Mouse (Mus musculus): ENCODE results near the gene Emilin3.

Emilin3 gene

DNA sequence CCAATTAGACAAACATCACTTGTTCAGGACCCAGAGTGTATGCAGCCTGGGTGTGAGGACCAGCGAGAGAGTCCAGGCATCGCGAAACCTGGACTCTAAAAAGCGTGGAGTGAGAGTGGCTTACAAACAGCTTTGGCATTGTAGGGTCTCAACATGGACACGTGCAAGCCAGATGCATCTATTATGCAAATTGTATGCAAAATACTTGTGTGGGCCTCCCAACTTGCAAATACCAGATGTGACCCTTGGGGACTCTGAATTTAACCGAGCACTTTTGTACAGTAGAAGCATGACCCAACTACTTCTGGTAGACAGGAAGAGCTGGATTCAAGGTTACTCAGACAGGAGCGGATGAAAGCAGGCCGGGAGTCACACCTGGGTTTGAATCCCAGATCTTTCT, 4.6 kb upstream of the Emilin3 start:
- no peak for DNase-seq (ENCODE audit: low spot score in 2 of 2)

DNA sequence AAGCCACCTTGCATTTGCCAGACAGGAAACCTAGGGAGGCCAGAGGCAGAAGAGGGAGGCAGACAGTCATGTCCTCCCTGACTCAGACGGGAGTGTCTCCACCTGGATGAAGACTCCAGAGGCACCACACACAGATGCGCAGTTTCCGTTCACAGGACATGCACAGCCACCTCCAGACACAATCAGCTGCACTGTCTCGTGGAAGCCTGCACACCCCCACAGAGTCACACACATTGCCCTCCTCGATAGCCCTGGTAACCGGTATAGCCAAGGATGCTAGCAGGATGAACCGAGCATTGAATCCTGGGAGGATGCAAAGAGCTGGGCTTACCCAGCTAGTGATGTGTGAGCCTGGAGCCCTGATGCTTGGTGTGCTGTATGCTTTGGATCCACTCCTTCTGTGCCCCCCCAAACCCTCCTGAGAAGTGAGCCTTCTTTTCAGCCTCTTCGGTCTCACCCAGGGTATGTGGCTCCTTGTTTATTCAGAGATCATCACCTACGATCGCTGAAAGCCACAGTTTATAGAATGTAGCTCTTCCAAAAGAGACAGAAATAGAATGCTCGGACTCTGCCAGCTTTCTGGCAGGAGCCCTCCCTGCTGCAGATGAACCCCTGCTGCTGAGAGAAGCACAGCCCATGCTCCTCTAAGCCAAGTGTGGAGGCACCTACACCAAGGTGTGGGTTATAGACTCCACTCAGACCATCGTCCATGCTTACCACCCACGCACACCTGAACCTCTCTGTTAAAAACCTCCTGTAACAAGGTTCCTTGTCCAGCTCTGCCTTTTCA, 3.9 kb upstream of the Emilin3 start:
- no peak for DNase-seq (ENCODE audit: low spot score in 2 of 2)

DNA sequence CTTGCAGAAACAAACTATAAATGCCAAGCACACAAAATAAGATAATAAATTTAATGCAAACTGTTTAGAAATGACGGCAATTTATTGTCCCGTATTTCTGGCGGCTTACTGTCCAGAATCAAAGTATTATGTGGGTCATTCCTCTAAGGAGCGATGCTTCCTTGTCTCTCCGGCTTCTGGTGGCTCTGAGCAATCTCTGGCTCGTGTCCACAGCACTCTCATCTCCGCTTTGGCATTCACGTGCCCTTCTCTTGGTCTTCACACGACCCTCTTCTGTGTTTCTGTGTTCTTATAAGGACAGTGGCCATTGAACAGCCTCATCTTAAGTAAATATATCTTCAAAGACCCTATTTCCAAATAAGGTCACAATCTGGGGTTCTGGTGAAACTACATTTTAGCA, 2.5 kb upstream of the Emilin3 start:
- DNase-seq (ENCODE audit: low spot score in 2 of 2) = no peak

DNA sequence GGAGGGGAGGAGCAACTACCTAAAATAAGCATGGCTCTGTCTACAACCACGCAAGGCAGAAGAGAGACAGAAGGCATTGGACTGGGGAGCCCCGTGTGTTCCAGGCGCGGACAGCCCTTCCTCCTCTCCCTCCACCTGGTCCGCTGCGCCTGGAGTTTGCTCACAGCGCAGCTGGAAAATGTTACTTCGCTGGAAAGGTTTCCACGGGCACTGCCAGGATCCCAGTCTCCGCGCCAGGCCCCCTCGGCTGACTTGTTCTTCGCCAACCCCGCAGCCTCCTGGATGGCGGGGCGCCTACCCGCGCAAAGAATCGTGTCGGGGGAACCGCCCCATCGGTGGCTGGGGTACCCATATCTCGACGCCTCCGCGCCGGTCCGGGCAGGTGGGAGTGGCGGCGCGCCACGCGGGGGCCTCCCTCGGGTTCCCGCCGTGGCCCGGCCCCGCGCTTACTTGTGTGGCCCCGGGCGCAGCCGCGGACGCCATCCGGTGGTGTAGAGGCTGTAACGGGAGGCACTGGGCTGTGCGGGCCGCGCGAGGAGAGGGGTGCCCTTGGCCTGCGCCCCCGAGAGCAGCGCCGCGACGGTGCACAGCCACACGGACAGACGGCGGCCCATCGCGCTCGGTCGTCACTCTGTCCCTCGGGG, 448 bp downstream of the Emilin3 start:
- no peak for DNase-seq (ENCODE audit: low spot score in 2 of 2)

DNA sequence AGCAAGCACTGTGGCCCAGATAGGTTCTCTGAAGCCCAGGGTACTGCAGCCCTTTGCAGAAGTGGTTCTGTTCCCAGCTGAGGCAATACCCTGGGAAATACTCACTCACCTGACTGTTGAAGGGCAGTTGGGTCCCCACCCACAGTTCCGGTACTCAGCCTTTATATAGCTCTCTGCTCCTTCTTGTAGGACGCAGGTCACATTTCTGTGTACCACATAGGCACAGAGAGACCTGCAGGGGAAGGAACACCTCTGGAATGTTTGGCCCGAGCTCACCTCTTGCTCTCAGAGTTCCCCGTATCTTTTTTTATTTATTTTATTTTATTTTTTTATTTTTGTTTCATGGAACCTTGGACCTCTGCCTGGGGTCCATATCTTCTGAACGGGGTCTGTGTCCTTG, 1.5 kb downstream of the Emilin3 start:
- DNase-seq (ENCODE audit: low spot score in 2 of 2) = no peak

DNA sequence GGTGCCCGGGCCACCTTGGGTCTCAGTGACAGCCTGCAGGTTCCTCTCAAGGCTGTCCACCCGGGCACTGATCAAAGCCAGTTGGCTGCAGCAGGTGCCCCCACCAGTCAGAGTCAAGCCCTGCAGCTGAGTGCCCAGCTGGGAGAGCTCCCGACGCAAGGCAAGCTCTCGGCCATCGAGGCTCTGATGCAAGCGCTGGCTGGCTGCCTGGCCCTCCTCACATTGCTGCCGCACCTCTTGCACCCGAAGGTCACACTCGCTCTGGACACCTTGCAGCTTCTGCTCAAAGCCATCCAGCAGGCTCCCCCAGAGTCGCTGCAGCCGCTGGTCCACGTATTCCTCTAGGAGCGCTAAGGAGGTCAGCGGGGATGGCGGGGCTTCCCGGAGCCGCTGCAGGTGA, 3.5 kb downstream of the Emilin3 start:
- no peak for DNase-seq (ENCODE audit: low spot score in 2 of 2)

DNA sequence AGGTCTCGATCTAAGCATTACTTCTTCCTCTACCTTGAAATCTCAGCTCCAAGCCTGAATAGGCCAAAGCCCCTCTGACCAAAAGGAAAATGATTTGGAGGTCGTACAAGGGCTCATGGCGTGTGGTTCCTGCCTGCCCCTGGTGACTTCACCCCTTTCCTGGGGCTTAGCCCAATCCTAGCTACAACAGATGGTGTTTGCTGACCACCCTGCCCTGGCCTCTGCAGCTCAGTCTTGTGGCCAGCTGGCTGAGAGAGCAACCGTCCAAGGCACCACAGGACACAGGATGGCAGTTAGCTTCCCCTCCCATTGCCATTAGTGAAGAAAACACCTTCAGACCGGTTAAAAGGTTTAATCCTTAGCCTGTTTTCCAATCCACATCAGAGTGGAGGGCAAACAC, 6.0 kb downstream of the Emilin3 start:
- no peak for DNase-seq (ENCODE audit: low spot score in 2 of 2)

DNA sequence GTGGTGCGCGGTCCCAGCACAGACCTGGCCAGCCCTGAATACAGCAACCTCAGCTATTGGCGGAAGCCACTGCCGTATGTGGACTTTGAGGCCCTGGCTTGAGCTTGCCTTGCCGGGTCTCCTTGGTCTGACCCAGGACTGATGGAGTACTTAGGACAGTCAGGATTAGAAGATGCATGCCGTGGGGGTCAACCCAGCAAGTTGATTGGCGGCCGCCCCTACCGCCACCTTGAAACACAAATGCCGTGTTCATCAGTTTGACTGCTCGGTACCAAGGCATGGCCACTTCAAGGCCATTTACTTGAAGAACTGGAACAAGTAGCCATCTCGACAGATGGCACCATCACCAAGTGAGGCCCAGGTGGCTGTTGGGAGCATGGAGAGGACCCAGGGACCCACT, 6.8 kb downstream of the Emilin3 start:
- no peak for DNase-seq (ENCODE audit: low spot score in 2 of 2)

DNA sequence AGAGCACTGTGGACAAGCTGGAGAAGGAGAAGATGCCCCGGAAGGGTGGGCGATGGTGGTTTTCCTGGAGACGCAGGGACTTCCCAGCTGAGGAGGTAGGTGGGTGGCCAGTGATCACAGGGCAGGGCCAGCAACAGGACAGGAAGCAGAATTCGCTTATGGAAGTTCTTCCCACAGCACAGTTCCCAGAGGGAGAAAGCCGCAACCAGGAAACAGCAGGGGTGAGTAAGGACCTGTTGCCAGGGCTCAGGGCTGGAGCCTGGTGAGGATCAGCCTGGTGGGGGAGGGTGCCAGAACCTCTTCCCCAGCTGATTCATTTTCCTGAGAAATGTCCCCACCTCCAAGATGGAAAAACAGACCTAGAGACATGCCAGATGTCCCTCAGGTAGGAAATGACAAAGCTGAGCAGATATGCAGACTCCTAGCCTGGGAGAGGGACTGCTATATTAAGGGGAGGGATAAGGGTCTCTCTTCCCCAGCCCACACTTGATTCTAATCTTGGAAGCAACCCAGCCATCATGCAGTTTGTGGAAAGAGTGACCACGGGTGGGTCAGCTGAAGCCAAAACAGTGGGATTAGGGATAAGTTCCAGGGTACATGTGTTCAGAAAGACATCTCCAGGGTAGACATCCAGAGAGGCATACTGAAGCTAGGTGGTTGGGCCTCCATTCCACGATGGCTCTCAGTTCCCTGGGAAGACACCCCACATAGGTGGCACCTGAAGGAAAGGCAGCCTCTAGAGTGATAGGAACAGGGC, 10.3 kb downstream of the Emilin3 start:
- no peak for DNase-seq (ENCODE audit: low spot score in 2 of 2)

DNA sequence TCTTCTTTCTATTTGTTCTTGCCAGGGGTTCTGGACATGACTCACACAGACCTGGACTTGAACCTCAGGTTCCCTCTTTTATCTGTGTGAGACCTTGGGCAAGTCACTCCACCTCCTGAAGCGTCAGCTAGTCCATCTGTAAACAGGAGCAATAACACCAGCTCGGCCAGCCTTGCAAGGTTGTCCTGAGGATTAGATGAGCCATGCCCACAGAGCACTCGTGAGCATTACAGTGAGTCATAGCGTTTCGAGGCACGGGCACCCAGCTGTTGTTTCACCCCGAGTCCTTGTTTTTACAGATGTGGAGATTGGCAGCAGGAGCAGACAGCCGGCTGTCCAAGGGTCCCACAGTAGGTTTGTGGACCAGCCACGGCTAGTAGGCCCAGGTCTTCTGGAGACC, 20.4 kb downstream of the Emilin3 start:
- no peak for DNase-seq (ENCODE audit: low spot score in 2 of 2)

DNA sequence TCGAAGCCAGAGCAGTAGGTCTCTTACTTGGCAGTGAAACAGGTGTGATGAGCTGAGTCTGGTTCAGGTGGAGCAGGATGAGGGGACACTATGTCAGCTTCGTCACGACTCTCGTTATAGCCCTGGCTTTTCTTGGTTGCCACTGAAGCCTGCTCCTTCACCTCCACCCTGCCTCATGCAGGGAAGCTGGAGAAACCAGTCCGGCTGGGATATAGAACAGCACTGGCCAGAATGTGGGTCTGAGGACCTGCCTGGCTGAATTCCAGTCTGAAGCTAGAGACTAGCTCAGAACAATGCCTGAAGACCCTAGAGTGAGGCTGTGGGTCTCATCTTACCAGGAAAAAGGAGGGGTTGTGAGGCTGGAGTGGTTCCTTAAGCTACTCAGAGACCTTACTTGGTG, 21.1 kb downstream of the Emilin3 start:
- DNase-seq (ENCODE audit: low spot score in 2 of 2) = no peak

DNA sequence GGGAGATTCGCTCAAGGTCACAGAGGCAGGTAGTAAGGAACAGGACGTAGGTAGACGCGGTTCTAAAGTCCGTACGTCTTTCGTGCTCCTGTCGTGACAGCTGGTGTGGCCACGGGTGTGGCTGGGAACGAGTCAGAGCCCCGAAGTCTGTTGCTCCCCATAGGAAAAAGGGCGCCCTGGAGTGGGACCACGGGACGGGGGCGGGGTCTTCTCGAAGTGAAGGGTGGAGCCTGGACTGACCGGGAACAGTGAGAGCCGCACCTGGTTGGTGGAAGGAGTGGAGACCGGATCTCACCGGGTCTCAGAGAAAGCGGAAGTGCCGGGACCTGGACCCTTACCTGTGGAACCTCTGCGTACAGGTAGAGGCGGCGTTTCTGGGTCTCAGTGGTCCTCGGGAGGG, 24.3 kb downstream of the Emilin3 start:
- no peak for DNase-seq (ENCODE audit: low spot score in 2 of 2)

DNA sequence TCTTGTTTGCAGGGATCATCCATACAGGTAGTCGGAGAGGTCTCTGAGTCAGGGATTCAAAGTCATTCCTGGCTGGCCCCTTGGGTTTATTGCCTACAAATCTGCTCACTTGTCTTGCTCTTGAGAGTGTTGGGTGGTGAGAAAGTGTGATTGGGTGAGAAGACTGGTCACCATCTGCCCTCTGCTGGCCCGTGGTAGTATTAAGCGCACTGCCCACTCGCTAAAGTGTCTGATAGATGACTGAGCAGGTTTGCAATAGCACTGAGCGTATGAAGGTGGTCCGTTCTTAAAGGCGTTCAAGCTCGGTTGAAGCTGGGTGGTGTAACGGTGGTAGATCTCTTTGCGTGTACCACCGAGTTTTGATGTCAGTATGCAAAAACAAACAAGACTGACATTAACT, 24.8 kb downstream of the Emilin3 start:
- DNase-seq (ENCODE audit: low spot score in 2 of 2) = peak; percentile 26 to 46

DNA sequence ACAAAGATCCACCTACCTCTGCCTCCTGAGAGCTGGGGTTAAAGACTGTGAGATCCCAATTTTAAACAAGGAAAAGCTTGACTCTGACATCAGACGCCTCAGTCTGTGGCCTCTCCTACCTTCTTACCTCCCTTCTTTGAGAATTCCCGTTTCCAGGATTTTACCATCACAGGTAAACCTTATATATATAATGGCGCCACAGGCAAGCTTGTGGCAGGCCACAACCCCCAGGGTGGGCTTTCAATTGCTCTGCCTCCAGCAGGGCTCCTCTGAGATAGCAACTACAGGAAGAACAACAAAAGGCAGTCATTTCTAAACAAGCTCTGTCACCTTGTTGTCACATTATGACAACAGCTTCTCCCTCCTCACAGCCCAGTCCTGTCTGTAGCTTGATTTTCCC, 25.9 kb downstream of the Emilin3 start:
- no peak for DNase-seq (ENCODE audit: low spot score in 2 of 2)

DNA sequence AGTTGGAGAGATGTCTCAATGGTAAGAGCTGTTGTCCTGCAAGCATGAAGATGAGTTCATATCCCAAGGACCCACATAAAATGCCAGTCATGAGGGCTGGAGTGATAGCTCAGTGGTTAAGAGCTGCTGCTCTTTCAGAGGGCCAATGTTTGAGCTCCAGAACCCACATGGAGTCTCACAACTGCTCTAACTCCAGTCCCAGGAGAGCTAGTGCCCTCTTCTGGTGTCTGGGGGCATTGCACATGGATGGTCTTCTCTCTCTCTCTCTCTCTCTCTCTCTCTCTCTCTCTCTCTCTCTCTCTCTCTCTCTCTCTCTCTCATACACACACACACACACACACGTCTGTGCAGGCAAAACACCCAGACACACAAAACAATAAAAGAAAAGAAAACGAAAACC, 27.3 kb downstream of the Emilin3 start:
- DNase-seq (ENCODE audit: low spot score in 2 of 2) = peak; percentile 25 to 57

DNA sequence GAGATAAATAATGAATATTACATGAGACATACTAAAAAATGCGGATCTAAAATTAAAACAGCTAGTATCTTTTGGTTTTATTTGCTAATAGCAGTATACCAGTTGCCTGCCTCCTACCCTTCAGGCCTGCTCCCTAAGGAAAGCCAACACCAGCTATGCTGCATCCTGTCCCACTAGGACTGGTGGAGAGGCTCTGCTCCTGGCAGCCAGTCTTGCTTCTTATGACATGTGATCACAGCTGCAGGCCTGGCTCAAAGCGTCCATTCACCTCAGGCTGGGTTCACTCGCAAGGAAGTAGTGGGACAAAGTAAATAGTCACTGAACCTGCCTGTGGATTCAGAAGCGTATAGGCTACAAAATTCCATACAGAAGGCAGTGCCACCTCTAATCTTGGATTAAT, 28.2 kb downstream of the Emilin3 start:
- no peak for DNase-seq (ENCODE audit: low spot score in 2 of 2)

DNA sequence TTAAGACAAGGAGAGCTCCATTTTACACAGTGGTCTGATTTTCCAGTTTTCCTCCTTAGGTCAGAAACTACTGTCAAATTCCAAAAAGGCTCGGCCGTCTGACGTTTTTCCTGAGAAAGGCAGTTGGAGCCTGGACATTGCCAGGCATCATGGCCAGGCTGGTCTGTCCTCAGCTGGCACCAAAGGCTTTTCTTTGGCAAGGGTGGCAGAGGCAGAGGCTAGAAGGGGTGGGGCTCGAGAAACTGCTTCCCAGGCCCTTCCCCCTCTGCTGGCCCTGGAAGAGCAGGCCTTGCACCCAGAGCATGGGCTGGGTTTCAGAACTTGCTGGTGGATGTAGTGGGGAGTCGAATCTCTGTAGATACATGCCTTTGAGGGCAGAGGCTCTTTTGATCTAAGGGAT, 29.7 kb downstream of the Emilin3 start:
- no peak for DNase-seq (ENCODE audit: low spot score in 2 of 2)

DNA sequence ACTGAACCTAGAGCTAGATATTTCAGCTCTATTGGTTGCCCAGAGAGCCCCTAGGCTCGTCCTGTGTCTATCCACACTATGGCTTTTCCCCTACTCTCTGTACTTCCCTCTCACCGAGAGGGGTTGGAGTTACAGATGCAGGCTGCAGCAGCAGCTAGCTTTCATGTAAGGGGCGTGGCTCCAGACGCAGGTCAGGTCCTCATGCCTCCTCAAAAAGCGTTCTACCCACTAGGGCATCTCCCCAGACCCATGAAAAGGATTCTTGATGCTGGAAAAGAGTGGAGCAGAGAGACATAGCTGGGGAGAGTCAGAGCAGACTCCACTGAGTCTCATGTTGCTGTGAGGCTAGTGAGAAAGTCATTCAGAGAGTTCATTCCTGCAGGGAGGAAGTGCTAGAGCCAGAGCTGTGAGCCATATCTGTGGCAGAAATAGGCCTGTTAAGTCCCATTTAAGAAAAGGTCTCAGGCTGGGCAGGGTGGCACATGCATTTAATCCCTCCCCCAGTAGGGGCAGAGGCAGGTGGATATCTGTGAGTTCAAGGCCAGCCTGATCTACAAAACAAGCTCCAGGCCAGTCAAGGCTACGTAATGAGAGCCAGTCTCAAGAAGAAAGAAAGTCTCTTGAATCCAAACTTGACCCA, 30.5 kb downstream of the Emilin3 start:
- DNase-seq (ENCODE audit: low spot score in 2 of 2) = no peak

DNA sequence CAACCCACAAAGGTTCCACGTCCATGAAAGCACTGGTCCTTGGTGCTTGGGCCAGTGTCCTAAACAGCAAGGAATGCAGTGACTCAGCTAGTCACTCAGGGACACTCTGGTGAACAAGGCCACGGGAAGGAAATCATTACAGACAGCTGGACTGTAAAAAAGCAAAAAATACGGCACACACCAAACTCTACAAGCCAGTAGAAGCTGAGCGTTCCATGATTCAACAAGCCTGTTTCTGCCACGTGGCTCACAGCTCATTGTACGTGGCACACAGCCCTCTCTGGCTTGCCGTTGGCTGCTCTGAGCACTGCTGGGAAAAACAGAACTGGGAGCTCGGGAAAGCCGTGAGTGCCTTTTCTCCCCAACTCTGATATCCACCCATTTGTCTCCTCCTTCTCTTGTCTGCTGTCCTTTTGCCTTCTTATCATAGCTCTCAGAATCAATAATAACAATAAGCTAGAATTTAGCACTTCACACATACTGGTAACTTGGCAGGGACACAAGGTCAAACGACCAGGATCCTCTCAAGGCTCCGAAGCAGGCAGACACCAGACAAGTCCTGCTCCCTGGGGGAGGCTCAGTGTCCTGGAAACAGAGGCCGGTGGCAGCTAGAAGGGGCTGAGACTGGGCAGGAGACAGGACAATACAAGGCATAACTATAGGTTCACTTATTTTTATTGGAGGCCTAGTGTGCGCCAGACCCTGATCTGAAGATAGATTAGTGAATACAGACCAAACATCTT, 31.5 kb downstream of the Emilin3 start, which contains the start of gene Lpin3:
Lpin3 (plus strand) TSS at position 218 of the 743 bp plus-strand sequence.
- DNase-seq (ENCODE audit: low spot score in 2 of 2) = no peak

DNA sequence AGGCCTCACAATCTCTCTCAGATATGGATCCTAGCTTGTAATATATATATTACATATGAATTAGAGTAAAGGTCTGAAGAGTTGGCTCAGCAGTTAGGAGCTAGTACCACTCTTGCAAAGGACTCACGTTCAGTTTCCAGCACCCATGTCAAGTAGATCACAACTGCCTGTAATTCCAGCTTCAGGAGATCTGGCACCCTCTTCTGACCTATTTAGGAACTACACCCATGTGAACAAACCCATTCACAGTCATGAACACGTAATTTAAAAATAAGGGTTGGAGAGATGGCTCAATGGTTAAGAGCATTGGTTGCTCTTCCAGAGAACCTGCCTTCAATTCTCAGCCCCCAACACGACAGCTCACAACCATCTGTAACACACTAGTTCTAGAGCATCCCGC, 36.0 kb downstream of the Emilin3 start:
- no peak for DNase-seq (ENCODE audit: low spot score in 2 of 2)

DNA sequence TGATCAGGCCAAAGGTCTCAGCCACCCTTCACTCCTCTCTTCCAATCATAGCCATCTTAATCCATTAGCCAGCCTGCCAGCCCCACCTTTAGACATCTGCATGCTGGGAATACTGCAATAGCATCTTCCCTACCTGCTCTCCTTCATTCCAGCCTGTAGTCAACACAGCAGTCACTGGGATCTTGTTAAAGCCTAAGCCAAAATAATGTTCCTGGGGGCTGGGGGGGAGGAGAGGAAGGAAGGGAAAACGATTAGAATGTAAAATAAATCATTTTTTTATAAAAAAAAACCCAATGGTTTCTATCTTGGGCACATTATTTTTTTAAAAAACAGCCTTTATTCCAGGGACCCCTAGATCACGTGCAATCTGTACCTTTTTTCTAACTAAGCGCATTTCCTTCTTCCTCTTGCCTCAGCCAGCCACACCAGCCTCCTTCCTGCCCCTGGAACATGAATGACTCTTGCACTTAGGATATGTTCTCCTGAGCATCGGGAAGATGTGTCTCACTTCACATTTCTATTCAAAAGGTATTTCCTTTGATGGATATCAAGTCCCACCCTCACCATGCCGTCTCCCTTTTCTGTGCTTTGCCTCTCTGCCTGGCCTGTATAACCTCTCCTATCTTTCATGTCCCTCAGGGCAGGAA, 37.8 kb downstream of the Emilin3 start:
- no peak for DNase-seq (ENCODE audit: low spot score in 2 of 2)

Measured in thymus, postnatal 10 days (tissue).